Mouse (Mus musculus) MEL (cell line): ENCODE data around the gene Helz2. TPM values are rescaled to one million over a fixed set of nuclear protein-coding genes. Genes with fewer than 3 reads are reported as not detected.

Experiments
- DNase-seq: peaks from one replicate; pipeline ENCODE4 v3.0.0; 2011; ENCODE audit warnings: low read depth, low spot score
- H3K27ac ChIP-seq: 2 replicates; pipeline ENCODE4 v1.5.1; 2012; ENCODE audit warnings: low read depth, mild to moderate bottlenecking, control low read depth, low read length, moderate library complexity; ENCODE audit not compliant: control insufficient read depth
- H3K27me3 ChIP-seq, 2 experiments: fragments of 150-350 bp in 1 of 2; sonication (generic) in 1 of 2; 2 replicates each; pipeline ENCODE4 v1.6.1; 2012; ENCODE audit warnings: low read length in 2 of 2, mild to moderate bottlenecking in 2 of 2, improper control_type of control experiment in 1 of 2, moderate library complexity in 1 of 2; ENCODE audit not compliant: insufficient read depth in 2 of 2, control insufficient read depth in 1 of 2
- H3K36me3 ChIP-seq, 2 experiments: 2 replicates each; pipeline ENCODE4 v1.6.1; 2012 to 2014; ENCODE audit warnings: low read length in 2 of 2, improper control_type of control experiment in 1 of 2, inconsistent platforms in 1 of 2, mild to moderate bottlenecking in 1 of 2; ENCODE audit not compliant: insufficient read depth in 2 of 2, control insufficient read depth in 1 of 2
- H3K4me1 ChIP-seq, 2 experiments: fragments of 150-350 bp in 1 of 2; sonication (generic) in 1 of 2; 2 replicates each; pipeline ENCODE4 v1.6.1; 2012; ENCODE audit warnings: low read length in 2 of 2, improper control_type of control experiment in 1 of 2, mild to moderate bottlenecking in 1 of 2; ENCODE audit not compliant: insufficient read depth in 2 of 2, control insufficient read depth in 1 of 2
- H3K4me3 ChIP-seq, 2 experiments: fragments of 150-350 bp in 1 of 2; sonication (generic) in 1 of 2; 2 replicates each; pipeline ENCODE4 v1.5.1; 2012; ENCODE audit warnings: low read depth in 2 of 2, low read length in 2 of 2, mild to moderate bottlenecking in 2 of 2, moderate library complexity in 2 of 2, control low read depth in 1 of 2, improper control_type of control experiment in 1 of 2; ENCODE audit not compliant: control insufficient read depth in 1 of 2, insufficient read depth in 1 of 2
- H3K79me2 ChIP-seq: 2 replicates; pipeline ENCODE4 v1.6.1; 2012; ENCODE audit warnings: mild to moderate bottlenecking, low read length, moderate library complexity; ENCODE audit not compliant: control insufficient read depth, poor library complexity, insufficient read depth
- H3K9ac ChIP-seq: 2 replicates; pipeline ENCODE4 v1.6.1; 2012; ENCODE audit warnings: low read depth, mild to moderate bottlenecking, control low read depth, low read length, moderate library complexity; ENCODE audit not compliant: control insufficient read depth, poor library complexity, severe bottlenecking
- H3K9me3 ChIP-seq: fragments of 150-350 bp; sonication (generic); replicated peaks from 2 replicates; pipeline ENCODE4 v1.6.1; 2012; ENCODE audit warnings: mild to moderate bottlenecking, low read length, improper control_type of control experiment, moderate library complexity; ENCODE audit not compliant: insufficient read depth
- BHLHE40 ChIP-seq: IDR thresholded peaks from 2 replicates; pipeline ENCODE4 v1.6.1; 2012; ENCODE audit warnings: low read depth, mild to moderate bottlenecking, inconsistent platforms, low read length, improper control_type of control experiment, borderline replicate concordance
- CHD1 ChIP-seq: IDR thresholded peaks from 2 replicates; pipeline ENCODE4 v1.6.1; 2012; ENCODE audit warnings: low read depth, mild to moderate bottlenecking, inconsistent platforms, low read length, improper control_type of control experiment
- CHD2 ChIP-seq: IDR thresholded peaks from 2 replicates; pipeline ENCODE4 v1.6.1; 2011; ENCODE audit warnings: low read length, improper control_type of control experiment
- CTCF ChIP-seq, 3 experiments: IDR thresholded peaks in 2 of 3; conservative IDR thresholded peaks in 1 of 3; 2 replicates each; pipeline ENCODE4 v1.5.1; 2011 to 2012; ENCODE audit warnings: low read length in 3 of 3, low read depth in 2 of 3, mild to moderate bottlenecking in 2 of 3, improper control_type of control experiment in 1 of 3, inconsistent platforms in 1 of 3, mixed read lengths in 1 of 3, moderate library complexity in 1 of 3; ENCODE audit not compliant: control insufficient read depth in 1 of 3, insufficient read depth in 1 of 3, poor library complexity in 1 of 3, severe bottlenecking in 1 of 3
- E2F4 ChIP-seq: IDR thresholded peaks from 2 replicates; pipeline ENCODE4 v1.6.1; 2011; ENCODE audit warnings: low read depth, low read length, improper control_type of control experiment, borderline replicate concordance
- ETS1 ChIP-seq: IDR thresholded peaks from 2 replicates; pipeline ENCODE4 v1.6.1; 2012; ENCODE audit warnings: low read depth, mild to moderate bottlenecking, inconsistent platforms, low read length, improper control_type of control experiment, moderate library complexity
- GABPA ChIP-seq: IDR thresholded peaks from 2 replicates; pipeline ENCODE4 v1.6.1; 2012; ENCODE audit warnings: low read depth, mild to moderate bottlenecking, inconsistent platforms, low read length, improper control_type of control experiment, moderate library complexity
- GATA1 ChIP-seq: IDR thresholded peaks from 2 replicates; pipeline ENCODE4 v1.6.1; 2011; ENCODE audit warnings: low read depth, low read length, improper control_type of control experiment
- HCFC1 ChIP-seq: IDR thresholded peaks from 2 replicates; pipeline ENCODE4 v1.6.1; 2012; ENCODE audit warnings: low read depth, mild to moderate bottlenecking, inconsistent platforms, low read length, improper control_type of control experiment, moderate library complexity
- KAT2A ChIP-seq: conservative IDR thresholded peaks from 2 replicates; pipeline ENCODE4 v1.6.1; 2012; ENCODE audit warnings: low read depth, low read length, improper control_type of control experiment, inconsistent platforms
- MAFK ChIP-seq: IDR thresholded peaks from 2 replicates; pipeline ENCODE4 v1.6.1; 2011; ENCODE audit warnings: low read depth, mild to moderate bottlenecking, low read length, improper control_type of control experiment, borderline replicate concordance
- MAZ ChIP-seq: IDR thresholded peaks from 2 replicates; pipeline ENCODE4 v1.6.1; 2012; ENCODE audit warnings: low read depth, mild to moderate bottlenecking, inconsistent platforms, low read length, improper control_type of control experiment
- MEF2A ChIP-seq: IDR thresholded peaks from 2 replicates; pipeline ENCODE4 v1.6.1; 2014; ENCODE audit warnings: low read depth, mild to moderate bottlenecking, inconsistent platforms, low read length, improper control_type of control experiment; ENCODE audit not compliant: poor library complexity, insufficient replicate concordance, severe bottlenecking; ENCODE audit errors: extremely low read depth
- MYB ChIP-seq: IDR thresholded peaks from 2 replicates; pipeline ENCODE4 v1.6.1; 2011; ENCODE audit warnings: mild to moderate bottlenecking, low read depth, low read length, improper control_type of control experiment
- NRF1 ChIP-seq: IDR thresholded peaks from 2 replicates; pipeline ENCODE4 v1.6.1; 2014; ENCODE audit warnings: low read depth, mild to moderate bottlenecking, inconsistent platforms, low read length, improper control_type of control experiment, moderate library complexity; ENCODE audit not compliant: poor library complexity, insufficient read depth, severe bottlenecking
- POLR2A ChIP-seq, 2 experiments: IDR thresholded peaks; 2 replicates each; pipeline ENCODE4 v1.6.1; 2011 to 2012; ENCODE audit warnings: low read length in 2 of 2, mild to moderate bottlenecking in 2 of 2, control low read depth in 1 of 2, improper control_type of control experiment in 1 of 2, low read depth in 1 of 2, moderate library complexity in 1 of 2; ENCODE audit not compliant: control insufficient read depth in 1 of 2, insufficient read depth in 1 of 2, poor library complexity in 1 of 2
- POLR2AphosphoS2 ChIP-seq: IDR thresholded peaks from 2 replicates; pipeline ENCODE4 v1.6.1; 2011; ENCODE audit warnings: low read length, improper control_type of control experiment
- RCOR1 ChIP-seq: IDR thresholded peaks from 2 replicates; pipeline ENCODE4 v1.6.1; 2012; ENCODE audit warnings: low read depth, mild to moderate bottlenecking, inconsistent platforms, low read length, improper control_type of control experiment
- SIN3A ChIP-seq: IDR thresholded peaks from 2 replicates; pipeline ENCODE4 v1.6.1; 2012; ENCODE audit warnings: low read length, improper control_type of control experiment, inconsistent platforms
- SMC3 ChIP-seq: IDR thresholded peaks from 2 replicates; pipeline ENCODE4 v1.6.1; 2011; ENCODE audit warnings: low read depth, low read length, improper control_type of control experiment
- TAL1 ChIP-seq: IDR thresholded peaks from 2 replicates; pipeline ENCODE4 v1.6.1; 2012; ENCODE audit warnings: mild to moderate bottlenecking, inconsistent platforms, low read length, moderate library complexity, mixed read lengths
- TBP ChIP-seq: IDR thresholded peaks from 2 replicates; pipeline ENCODE4 v1.8.0; 2011; ENCODE audit warnings: low read depth, low read length, improper control_type of control experiment
- UBTF ChIP-seq: IDR thresholded peaks from 2 replicates; pipeline ENCODE4 v1.6.1; 2012; ENCODE audit warnings: low read depth, mild to moderate bottlenecking, inconsistent platforms, low read length, improper control_type of control experiment, moderate library complexity, borderline replicate concordance; ENCODE audit not compliant: insufficient read depth
- USF2 ChIP-seq, 2 experiments: IDR thresholded peaks; 2 replicates each; pipeline ENCODE4 v1.6.1; 2011 to 2012; ENCODE audit warnings: improper control_type of control experiment in 2 of 2, low read length in 2 of 2, borderline replicate concordance in 1 of 2, inconsistent platforms in 1 of 2, low read depth in 1 of 2, mild to moderate bottlenecking in 1 of 2; ENCODE audit not compliant: insufficient read depth in 1 of 2
- ZKSCAN1 ChIP-seq: IDR thresholded peaks from 2 replicates; pipeline ENCODE4 v1.6.1; 2012; ENCODE audit warnings: low read depth, mild to moderate bottlenecking, inconsistent platforms, low read length, improper control_type of control experiment, moderate library complexity
- ZMIZ1 ChIP-seq: IDR thresholded peaks from 2 replicates; pipeline ENCODE4 v1.6.1; 2012; ENCODE audit warnings: low read depth, mild to moderate bottlenecking, inconsistent platforms, low read length, improper control_type of control experiment, moderate library complexity
- ZNF384 ChIP-seq: IDR thresholded peaks from 2 replicates; pipeline ENCODE4 v1.6.1; 2012; ENCODE audit warnings: low read depth, mild to moderate bottlenecking, inconsistent platforms, low read length, improper control_type of control experiment
- polyA plus RNA-seq, 2 experiments: library from polyadenylated mRNA; stranded (reverse) in 1 of 2; unstranded in 1 of 2; fragments of >175 nt in 1 of 2; fragments of >200 nt in 1 of 2; gene quantifications; 2 replicates each; pipeline versions ENCODE4 v1.2.1 to v1.2.4; 2012; ENCODE audit warnings: low replicate concordance in 2 of 2, low read depth in 1 of 2; ENCODE audit not compliant: insufficient read length in 2 of 2, insufficient read depth in 1 of 2, missing spikeins in 1 of 2
- total RNA-seq: library from RNA; depleted of rRNA; stranded (reverse); fragments of 300-350 nt; gene quantifications from 2 replicates; pipeline ENCODE4 v1.2.3, GENCODE M21; 2012

The Helz2 gene
- total and polyA plus RNA-seq, 3 experiments = 6.2 to 12.0 TPM; not detected in 1

DNA sequence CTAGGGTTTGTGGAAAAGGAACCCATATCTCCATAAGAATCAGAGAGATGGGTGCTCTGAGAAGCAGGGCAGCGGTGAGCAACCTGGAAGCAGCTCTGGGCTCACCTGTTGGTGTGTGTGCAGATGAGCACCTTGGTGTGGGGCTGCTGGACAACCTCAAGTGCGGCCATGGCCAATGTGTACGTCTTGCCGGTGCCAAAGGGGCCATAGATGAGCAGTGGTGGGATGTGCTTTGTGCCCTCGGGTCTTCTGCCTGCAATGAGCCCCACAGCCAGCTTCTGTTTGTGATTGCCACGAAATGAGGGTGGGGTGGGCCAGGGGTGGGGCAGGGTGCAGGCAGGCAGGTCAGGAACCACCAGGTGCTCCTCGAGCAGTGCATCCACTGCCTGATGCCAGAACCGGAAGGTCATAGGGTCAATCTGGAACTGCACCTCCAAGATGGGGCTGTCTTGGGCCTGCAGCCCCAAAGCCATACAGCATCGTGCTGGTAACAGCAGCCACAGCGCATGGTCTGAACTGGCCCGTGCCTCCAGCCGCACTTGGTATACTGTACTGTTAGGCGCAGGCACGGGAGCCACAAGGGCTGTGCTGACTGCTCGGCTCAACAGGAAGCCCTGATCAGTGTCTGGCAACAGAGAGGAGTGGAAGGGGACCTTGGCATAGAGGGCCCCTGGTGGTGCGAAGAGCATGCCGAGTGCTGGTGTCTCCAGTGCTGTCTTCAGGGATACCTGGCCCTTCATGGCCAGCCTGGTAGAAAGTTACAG lies 4.4 kb downstream of the Helz2 start:
- H3K9me3 ChIP-seq = no peaks in the 10 kb centered on the region
- H3K27me3 ChIP-seq = no peaks in the 10 kb centered on the region
- peaks cover 0 to 9% of the 10 kb centered on the region in 2 experiments; a peak in 2 of 4 replicates for H3K4me1 ChIP-seq

DNA sequence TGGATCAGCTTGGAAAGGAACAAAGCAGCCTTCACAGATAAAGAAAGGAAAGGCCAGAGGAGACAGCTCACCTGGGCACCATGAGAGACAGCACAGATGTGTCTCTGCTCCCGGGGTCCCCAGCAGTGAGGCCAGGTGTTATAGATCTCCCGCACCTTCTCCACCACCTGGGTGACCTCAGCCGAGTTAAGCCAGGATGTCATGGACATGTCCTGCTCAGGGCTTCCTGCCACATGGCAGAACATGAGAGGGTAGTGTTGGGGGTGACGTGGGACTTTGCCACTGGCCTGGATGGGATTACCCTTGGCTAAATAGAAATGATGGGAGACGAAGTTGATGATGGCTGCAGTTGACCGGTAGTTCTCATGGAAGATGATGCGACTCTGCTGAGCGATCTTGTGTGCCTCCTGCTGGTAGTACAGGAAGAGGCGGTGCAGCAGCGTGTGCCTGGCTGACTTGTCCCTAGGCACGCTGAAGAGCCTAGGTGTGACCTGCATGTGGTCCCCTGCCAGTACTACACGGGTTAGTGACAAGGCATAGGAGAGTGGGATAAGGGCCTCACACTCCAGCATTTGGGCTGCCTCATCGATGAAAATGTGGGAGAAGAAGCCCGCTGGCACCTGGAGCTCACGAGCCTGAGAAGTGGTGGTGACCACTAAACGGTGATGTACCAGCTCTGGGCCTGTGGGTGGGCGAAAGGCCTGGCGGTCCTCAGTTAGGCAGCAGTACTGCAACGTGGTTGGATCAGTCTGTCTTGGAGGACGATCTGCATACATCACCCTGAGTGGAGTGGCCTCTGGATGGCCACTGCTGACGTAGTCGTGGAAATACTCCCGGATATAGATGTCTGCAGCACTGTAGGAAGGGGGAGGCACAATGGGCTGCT lies 5.9 kb downstream of the Helz2 start:
- Histone ChIP-seq H3K9me3 (no peaks in the 10 kb centered on the region), H3K27ac (no peak overlapping the region), H3K36me3 (no peaks in the 10 kb centered on the region; a peak in 1 of 4 replicates), H3K4me3 (no peak overlapping the region), H3K27me3 (no peaks in the 10 kb centered on the region), H3K4me1 (peaks cover 0 to 1% of the 10 kb centered on the region in 2 experiments; a peak in 2 of 4 replicates), H3K9ac (no peak overlapping the region), H3K79me2 (no peaks in the 10 kb centered on the region)
- no peak for DNase-seq
- no peak; a peak in 1 of 6 replicates for TF ChIP-seq CTCF (IDR thresholded peaks at IDR 0.05 in 2 of 3, conservative IDR thresholded peaks at IDR 0.05 in 1 of 3; ENCODE audit: control insufficient read depth in 1 of 3, insufficient read depth in 1 of 3, low read depth in 2 of 3, low read length in 3 of 3, poor library complexity in 1 of 3, severe bottlenecking in 1 of 3)
- TF ChIP-seq HCFC1 = no peak
- no peak for TF ChIP-seq TBP
- TF ChIP-seq GATA1 = no peak
- no peak for TF ChIP-seq MEF2A
- TF ChIP-seq GABPA = no peak
- no peak for TF ChIP-seq SMC3
- no peak for TF ChIP-seq ZNF384
- no peak for TF ChIP-seq USF2 (IDR thresholded peaks at IDR 0.05; ENCODE audit: borderline replicate concordance in 1 of 2, insufficient read depth in 1 of 2, low read depth in 1 of 2, low read length in 2 of 2)
- no peak for TF ChIP-seq ZKSCAN1
- no peak for TF ChIP-seq TAL1

More for the DNA sequence above, 4.4 kb downstream of the Helz2 start:
- H3K9ac ChIP-seq = no peak overlapping the region
- peaks cover 7% of the 10 kb centered on the region; the same call in 1 of the 2 replicates for H3K79me2 ChIP-seq
- TF ChIP-seq SIN3A (no peak), MYB (no peak), USF2 (IDR thresholded peaks at IDR 0.05; ENCODE audit: borderline replicate concordance in 1 of 2, insufficient read depth in 1 of 2, low read depth in 1 of 2, low read length in 2 of 2) (no peak), NRF1 (no peak), POLR2AphosphoS2 (no peak), MAZ (no peak), CHD1 (no peak), BHLHE40 (no peak), ZMIZ1 (no peak), MEF2A (no peak), CTCF (IDR thresholded peaks at IDR 0.05 in 2 of 3, conservative IDR thresholded peaks at IDR 0.05 in 1 of 3; ENCODE audit: control insufficient read depth in 1 of 3, insufficient read depth in 1 of 3, low read depth in 2 of 3, low read length in 3 of 3, poor library complexity in 1 of 3, severe bottlenecking in 1 of 3) (no peak), KAT2A (no peak), MAFK (no peak), SMC3 (no peak), ETS1 (no peak), UBTF (no peak), E2F4 (no peak), RCOR1 (no peak), POLR2A (IDR thresholded peaks at IDR 0.05; ENCODE audit: control insufficient read depth in 1 of 2, insufficient read depth in 1 of 2, low read depth in 1 of 2, low read length in 2 of 2, poor library complexity in 1 of 2) (no peak), CHD2 (no peak)
- peaks cover 0 to 4% of the 10 kb centered on the region in 2 experiments; a peak in 3 of 4 replicates for H3K36me3 ChIP-seq
- no peak overlapping the region for H3K27ac ChIP-seq
- DNase-seq = no peak
- no peak overlapping the region for H3K4me3 ChIP-seq
